Mouse (Mus musculus): ENCODE data around the gene Gm11562.
"Not testable (repeated sequence)": the region's sequence is repeated elsewhere in the genome, so short reads cannot be mapped to it uniquely, and the experiment has no call there.

Gene Gm11562

DNA sequence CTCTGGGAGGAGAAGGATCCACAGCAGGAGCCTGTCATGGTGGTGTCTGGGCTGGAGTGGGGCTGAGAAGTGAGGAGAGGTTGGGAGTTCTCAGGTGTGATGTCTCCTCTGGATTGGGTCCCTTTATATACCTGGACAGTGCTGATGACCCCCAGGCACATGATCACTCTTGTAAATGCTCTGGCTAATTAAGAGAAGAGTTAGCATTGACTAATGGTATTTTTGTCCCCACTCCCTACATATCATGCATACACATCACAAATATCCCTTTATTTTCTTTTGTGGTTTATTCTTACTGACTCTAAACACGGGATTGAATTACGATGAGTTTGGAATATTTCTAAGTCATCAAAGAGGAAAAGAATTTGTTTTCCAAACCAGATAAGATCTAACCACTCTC is at the start of gene Gm11562:
Gene Gm11562 (minus strand): TSS at position 101 of the 400 bp plus-strand sequence.
- no peak for DNase-seq (ENCODE audit: low read depth)

DNA sequence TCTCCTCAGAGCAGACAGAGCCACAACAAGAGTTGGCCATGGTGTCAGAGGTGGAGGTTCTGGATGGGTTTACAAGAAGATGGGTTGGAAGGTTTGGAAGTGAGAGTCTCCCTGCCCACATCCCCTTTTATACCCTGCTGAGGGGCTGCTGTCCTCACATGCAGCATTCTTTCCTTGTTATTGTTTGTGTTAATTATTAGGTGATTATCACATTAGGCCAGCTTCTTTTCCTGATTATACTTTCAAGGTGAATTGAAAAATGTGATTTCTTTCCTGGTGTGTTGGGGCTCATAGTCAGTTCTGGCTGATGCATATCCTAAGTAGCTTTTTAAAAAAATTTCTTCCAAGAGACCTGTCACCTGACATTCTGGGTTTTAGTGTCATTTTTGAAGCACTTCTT is 45.6 kb upstream of the Gm11562 start, which contains the start of gene Krtap4-6:
Gene Krtap4-6 (minus strand): TSS at position 101 of the 400 bp plus-strand sequence.
- DNase-seq (ENCODE audit: low read depth), result no peak

DNA sequence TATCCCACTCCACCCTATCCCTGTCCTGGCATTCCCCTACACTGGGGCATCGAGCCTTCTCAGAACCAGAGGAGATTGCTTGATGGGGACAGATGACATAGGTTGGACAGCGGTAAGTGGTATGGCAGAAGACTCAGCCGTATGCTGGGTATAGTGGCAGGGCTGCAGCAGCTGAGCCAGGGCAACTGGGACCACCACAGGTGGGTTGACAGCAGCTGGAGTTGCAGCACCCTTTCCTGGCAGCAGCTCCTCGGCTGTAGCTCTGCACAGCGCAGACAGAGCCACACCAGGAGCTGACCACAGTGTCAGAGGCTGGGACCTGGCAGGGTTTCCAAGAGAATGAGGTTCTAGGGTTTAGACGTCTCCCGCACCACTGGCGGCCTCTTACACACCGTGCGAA is 42.6 kb upstream of the Gm11562 start:
- DNase-seq (ENCODE audit: low read depth), result no peak

DNA sequence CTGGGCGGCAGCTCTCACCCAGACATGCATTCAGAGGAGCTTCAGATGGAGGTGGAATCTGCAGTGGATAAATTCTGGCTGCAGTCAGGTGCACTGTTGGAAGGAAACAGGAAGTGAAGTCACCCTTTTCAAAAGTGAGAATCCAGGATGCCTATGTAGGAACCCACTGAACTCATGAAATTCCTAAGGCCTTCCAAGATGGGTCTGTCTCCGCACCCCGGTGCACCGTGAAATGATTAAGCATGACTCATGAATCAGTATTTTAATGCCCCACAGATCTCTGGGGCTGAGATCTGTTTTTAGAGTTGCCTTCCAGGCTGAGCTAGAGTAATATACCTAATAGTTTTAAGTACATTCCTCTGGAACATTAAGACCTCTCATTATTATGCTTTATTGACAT is 39.0 kb upstream of the Gm11562 start:
- no peak for DNase-seq (ENCODE audit: low read depth)

DNA sequence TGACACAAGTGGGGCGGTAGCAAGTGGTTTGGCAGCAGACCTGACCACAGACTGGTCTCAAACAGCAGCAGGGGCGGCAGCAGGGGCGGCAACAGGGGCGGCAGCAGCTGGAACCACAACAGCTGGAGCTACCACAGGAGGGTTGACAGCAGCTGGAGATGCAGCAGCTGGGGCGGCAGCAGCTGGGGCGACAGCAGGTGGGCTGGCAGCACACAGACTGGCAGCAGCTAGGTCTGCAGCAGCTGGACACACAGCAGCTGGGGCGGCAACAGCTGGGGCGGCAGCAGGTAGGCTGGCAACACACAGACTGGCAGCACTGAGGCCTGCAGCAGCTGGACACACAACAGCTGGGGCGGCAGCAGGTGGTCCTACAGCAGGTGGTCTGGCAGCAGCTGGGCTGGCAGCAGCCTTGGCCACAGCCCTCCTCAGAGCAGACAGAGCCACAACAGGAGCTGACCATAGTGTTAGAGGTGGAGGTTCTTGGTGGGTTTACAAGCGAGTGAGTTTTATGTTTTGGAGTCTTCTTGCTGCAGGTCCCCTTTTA is 38.3 kb upstream of the Gm11562 start, which contains the start of gene Gm11563:
Gene Gm11563 (minus strand): TSS at position 494 of the 544 bp plus-strand sequence.
- not testable (repeated sequence) for DNase-seq (ENCODE audit: low read depth)

DNA sequence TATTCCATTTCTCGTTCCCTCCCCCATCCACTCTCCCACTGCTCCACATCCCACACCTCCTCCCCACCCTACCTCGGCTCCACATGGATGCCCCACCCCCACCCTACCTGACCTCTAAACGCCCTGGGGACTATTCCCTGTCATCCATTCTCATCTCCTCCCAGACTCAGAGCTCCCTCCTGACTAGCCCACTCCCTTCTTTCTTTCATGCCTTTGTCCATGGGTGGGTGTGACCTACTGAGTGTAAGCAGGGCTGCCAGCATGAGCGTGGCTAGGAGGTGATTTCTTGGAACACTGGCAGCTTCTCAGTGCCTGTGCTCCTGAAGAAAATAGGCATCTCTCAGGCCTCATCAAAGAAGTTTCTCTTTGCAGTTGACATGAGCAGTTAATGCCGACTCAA is 36.8 kb upstream of the Gm11562 start:
- no peak for DNase-seq (ENCODE audit: low read depth)

DNA sequence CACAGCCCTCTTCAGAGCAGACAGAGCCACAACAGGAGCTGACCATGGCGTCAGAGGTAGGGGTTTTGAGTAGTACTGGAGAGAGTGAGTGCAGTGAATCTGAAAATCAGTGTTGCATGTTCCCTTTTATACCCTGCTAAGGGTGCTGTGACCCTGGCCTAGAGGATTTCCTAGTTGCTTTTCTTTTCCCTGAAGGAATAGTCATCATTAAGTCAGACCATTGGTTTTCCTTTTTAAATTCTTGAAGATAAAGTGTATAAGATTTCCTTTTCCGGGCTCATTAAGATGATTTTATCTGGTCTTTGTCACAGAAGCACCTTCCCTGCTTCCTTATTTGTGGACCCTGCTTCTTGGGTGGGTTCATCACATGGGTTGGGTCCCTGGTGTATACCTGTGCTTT is 29.9 kb upstream of the Gm11562 start, which contains the start of gene Gm11555:
Gene Gm11555 (minus strand): TSS at position 101 of the 400 bp plus-strand sequence.
- DNase-seq (ENCODE audit: low read depth), result no peak

DNA sequence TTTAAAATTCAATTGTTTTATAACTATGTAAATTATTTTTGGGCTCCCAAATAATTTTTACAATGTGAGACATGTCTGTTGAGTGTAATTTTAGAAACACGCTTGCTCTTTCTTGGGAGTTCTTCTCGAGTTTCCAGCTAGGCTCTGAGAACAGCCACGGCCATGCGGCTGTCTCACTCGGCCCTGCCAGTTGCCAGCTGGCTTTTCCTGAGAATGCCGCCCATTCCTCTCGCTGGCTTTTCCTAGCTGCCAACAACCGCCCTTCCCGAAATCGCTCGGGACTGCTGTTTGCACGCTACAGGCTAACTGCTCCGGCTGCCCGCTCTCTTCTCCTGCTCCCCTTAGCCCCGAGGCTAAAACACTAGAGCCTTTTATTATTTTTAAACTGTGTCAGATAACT is 26.2 kb upstream of the Gm11562 start:
- DNase-seq (ENCODE audit: low read depth), result no peak

DNA sequence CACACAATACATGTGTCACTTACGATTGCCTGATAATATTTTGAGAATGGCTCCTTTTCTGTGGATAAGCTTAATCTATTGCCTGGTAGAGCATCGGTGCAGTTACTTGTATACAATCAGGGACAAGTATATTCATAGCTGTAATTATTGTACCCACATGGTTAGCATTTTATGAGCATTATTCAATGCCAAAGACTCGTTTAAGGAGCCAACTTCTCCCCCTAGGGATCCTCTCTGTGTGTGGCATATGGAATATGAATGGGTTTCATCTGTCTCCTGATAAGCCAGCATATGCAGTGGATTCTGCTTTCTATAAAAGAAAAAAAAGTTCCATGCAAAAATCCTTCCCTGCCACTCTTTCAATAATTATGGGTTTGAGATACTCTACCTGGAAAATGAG is 24.1 kb upstream of the Gm11562 start:
- DNase-seq (ENCODE audit: low read depth), result no peak

DNA sequence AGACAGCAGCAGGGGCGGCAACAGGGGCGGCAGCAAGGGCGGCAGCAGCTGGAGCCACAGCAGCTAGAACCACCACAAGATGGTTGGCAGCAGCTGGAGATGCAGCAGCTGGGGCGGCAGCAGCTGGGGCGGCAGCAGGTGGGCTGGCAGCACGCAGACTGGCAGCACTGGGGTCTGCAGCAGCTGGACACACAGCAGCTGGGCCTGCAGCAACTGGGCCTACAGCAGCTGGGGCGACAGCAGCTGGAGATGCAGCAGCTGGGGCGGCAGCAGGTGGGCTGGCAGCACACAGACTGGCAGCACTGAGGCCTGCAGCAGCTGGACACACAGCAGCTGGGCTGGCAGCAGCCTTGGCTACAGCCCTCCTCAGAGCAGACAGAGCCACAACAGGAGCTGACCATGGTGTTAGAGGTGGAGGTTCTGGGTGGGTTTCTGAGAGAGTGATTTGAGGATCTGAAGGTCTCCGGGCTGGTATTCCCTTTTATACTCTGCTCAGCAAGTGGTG is 23.5 kb upstream of the Gm11562 start, which contains the start of gene Krtap4-7:
Gene Krtap4-7 (minus strand): TSS at position 455 of the 505 bp plus-strand sequence.
- not testable (repeated sequence) for DNase-seq (ENCODE audit: low read depth)

DNA sequence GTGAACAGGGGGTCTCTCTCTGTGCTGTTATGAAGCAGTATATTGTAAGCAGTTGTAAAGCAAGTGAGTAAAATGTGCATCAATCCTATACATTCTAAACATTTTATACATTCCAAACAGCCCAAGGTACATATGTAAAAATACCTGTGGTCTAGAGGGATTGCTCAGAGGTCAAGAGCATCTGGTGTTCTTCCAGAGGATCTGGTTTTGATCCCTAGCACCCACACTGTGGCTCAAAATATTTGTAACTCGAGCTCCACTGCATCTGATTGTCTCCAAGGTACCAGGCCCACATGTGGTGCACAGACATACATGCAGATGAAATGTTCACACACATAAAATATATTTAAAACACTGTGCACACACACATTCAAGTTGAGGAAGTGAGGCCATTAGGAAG is 20.7 kb upstream of the Gm11562 start:
- DNase-seq (ENCODE audit: low read depth), result no peak

DNA sequence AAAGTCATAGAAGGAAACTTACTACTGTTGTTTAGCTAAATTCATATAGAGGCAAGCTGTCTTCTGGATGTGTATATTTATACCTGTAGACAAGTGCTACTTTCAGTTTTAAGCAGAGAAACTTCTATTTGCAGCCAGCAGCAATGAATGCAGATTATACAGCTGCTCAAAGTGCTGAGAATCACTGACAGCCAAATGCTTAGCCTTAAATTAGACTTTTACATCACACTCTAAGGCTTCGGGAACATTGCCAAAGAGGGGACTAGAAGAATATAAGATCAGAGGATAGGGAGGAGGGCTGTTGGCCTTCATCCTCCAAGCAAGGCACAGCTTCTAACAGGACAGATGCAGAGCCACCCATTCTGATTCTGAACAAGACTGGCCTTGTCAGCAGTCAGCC is 16.9 kb upstream of the Gm11562 start:
- no peak for DNase-seq (ENCODE audit: low read depth)

DNA sequence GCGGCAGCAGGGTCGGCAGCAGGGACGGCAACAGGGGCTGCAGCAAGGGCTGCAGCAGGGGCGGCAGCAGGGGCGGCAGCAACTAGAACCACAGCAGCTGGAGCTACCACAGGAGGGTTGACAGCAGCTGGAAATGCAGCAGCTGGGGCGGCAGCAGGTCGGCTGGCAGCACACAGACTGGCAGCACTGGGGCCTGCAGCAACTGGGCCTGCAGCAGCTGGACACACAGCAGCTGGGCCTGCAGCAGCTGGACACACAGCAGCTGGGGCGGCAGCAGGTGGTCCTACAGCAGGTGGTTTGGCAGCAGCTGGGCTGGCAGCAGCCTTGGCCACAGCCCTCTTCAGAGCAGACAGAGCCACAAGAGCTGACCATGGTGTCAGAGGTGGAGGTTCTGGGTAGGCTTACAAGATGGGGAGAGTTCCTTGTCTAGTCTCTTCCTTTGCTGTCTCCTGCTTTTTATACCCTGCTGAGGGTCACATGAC is 14.5 kb upstream of the Gm11562 start, which contains the start of gene Krtap4-2:
Gene Krtap4-2 (minus strand): TSS at position 432 of the 482 bp plus-strand sequence.
- no peak for DNase-seq (ENCODE audit: low read depth)

DNA sequence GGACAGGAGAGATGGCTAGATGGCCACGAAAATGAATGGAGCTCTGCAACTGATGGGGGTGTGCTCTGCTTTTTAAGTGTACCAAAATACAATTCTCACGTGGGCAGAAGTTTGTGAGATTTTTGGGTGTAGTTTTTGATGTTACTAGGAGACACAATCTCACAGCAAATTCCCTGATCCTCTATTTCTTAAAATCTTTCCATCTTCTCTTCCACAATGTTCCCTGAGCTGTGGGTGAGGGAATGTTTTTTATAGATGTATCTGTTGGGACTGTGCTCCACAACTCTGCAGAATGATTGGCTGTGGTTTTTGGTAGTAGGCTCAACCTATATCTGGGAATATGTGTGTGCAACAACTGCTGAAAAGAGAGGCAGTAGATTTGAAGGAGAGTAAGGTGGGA is 13.1 kb upstream of the Gm11562 start:
- no peak for DNase-seq (ENCODE audit: low read depth)

DNA sequence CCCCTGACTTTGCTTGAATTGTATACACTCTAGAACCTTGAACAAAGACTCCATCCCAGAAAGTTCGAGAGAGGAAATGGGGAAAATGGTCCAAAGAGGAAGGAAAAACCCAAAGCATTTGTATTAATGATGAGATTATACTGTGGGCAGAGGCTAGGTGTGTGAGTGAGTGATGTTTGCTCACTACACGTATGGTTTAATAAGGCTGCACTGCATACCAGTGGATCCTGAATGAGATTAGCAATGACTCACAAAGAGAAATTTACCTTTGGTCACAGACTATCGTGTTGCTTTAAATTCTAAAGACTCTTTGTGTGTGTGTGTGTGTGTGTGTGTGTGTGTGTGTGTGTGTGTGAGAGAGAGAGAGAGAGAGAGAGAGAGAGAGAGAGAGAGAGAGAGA is 10.7 kb upstream of the Gm11562 start:
- DNase-seq (ENCODE audit: low read depth), result no peak

DNA sequence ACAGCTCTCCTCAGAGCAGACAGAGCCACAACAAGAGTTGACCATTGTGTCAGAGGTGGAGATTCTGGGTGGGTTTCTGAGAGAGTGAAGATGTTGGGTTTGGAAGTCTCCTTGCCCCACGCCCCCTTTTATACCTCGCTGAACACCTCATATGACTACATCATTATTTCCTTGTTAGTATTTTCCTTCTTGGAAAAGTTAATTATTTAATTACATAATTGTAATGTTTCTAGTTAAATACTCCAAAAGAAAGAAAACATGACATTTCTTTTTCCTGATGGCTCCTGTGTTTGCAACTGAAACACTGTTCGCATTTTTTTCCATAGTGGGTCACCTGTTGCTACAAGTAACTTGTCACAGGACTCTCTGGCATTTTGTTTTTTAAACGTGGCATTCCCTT is 7.9 kb upstream of the Gm11562 start, which contains the start of gene Krtap4-1:
Gene Krtap4-1 (minus strand): TSS at position 101 of the 400 bp plus-strand sequence.
- no peak for DNase-seq (ENCODE audit: low read depth)

DNA sequence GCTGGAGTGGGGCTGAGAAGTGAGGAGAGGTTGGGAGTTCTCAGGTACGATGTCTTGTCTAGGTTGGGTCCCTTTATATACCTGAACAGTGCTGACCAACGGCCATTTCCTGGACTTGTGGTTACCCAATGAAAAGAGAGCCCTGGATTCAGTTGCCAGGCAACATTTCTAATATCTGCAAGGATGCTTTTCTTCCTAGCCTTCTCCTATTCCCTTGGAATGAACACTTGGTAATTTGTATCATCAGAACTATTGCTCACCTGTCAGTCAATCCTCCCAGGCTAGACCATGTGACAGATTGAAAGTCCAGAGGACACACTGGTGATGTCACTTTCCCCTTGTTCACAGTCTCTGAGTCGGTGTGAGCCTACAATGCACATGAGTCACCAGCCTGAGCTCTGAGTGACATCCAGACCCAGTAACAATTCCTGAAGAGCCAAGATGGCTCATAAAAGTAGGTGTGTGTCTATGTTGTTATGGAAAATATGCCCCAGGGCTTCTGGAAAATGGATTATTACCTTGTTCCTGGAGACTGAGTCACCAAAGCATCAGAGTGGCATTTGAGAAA is 5.4 kb downstream of the Gm11562 start, which contains the start of gene Krtap2-4:
Gene Krtap2-4 (minus strand): TSS at position 51 of the 568 bp plus-strand sequence.
- no peak for DNase-seq (ENCODE audit: low read depth)

DNA sequence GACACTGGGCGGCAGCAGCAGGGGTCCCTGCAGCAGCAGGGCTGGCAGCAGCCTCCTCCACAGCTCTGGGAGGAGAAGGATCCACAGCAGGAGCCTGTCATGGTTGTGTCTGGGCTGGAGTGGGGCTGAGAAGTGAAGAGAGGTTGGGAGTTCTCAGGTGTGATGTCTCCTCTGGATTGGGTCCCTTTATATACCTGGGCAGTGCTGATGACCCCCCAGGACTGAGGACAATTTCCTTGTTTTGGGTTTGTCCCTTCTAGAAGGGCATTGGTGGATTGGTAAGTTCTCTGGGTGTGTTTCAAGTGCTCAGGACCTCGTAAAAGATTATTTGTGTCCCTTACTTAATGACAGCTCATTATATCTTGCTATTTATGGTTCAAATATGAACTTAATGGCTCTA is 10.1 kb downstream of the Gm11562 start, which contains the start of gene Gm11937:
Gene Gm11937 (minus strand): TSS at position 101 of the 400 bp plus-strand sequence.
- not testable (repeated sequence) for DNase-seq (ENCODE audit: low read depth)

DNA sequence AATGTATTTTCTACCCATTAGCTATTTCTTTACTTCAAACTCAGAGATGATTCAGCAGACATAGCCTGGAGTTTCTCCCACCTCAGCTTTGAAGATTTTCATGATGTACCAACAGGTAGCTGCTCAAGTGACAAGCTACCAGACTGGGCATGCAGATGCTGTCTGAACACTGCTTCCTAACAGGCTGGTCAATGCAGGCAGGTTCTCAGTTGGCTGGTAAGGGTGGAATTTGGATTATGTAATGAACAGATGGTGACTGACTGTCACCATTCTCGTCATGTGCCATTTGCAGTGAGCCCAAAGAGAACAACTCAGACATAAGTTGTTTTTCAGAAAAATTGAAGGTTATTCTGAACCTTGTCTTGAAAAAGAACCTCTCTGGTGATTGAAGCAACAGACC is 11.1 kb downstream of the Gm11562 start:
- no peak for DNase-seq (ENCODE audit: low read depth)

DNA sequence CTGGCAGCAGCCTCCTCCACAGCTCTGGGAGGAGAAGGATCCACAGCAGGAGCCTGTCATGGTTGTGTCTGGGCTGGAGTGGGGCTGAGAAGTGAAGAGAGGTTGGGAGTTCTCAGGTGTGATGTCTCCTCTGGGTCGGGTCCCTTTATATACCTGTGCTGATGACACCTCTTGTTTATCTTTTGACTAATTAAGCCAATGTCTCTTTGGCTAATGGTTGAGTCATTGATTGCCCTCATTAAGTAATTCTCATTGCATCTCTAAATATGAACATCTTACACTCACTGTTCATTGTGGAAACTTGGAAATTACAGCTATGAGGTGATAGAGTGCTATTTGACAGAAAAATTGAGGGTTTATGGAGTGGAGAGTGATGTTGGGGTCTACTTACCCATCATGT is 17.0 kb downstream of the Gm11562 start, which contains the start of gene Gm11938:
Gene Gm11938 (minus strand): TSS at position 101 of the 400 bp plus-strand sequence.
- DNase-seq (ENCODE audit: low read depth), result not testable (repeated sequence)

DNA sequence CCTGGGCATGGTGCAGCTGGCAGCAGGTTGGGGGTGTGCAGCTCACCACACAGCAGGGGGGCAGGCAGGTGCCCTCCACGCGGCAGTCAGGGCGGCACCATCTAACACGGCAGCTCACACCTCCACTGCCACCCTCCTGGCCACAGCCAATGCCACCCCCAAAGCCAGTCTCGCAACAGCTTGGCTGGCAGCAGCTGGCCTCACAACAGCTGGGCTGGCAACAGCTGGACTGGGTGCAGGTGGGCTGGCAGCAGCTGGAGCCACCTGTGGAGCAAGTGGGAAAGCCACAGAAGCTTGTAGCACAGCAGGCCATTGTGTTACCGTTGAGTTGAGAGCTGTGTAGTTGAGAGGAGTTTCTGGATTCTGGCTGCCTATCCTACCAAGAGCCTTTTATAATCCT is 22.5 kb downstream of the Gm11562 start, which contains the start of gene Krtap9-3:
Gene Krtap9-3 (minus strand): TSS at position 364 of the 400 bp plus-strand sequence.
- not testable (repeated sequence) for DNase-seq (ENCODE audit: low read depth)

DNA sequence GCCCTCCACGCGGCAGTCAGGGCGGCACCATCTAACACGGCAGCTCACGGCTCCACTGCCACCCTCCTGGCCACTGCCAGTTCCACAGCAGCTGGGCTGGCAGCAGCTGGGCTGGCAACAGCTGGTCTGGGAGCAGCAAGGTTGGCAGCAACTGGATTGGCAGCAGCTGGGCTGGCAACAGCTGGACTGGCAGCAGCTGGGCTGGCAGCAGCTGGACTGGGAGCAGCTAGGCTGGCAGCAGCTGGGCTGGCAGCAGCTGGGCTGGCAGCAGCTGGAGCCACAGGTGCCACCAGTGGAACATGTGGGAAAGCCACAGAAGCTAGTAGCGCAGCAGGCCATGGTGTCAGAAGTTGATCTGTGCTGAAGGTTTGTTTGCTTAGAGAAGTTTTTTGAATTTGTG is 29.3 kb downstream of the Gm11562 start, which contains the start of gene Krtap1-3:
Gene Krtap1-3 (minus strand): TSS at position 359 of the 400 bp plus-strand sequence.
- DNase-seq (ENCODE audit: low read depth), result no peak

DNA sequence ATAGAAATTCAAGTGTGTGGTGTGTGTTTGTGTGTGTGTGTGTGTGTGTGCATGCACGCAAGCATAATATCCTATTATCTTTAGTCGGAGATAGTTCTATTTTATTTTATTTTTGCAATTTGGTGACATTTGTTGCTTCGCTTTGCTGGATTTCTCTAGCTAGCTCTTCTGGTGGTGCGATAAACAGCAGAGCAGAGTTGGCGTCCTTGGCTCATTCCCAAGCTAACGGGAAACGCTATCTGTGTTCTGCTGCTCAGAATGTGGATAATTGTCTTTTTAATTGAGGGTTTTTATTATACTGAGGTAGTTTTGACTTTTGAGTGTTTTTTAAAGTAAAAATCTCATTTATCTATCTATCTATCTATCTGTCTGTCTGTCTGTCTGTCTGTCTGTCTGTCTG is 35.1 kb downstream of the Gm11562 start:
- no peak for DNase-seq (ENCODE audit: low read depth)
